Mouse (Mus musculus) C2C12 (cell line): Measurements from ENCODE around the gene Psrc1. TPM values are rescaled to one million over a fixed set of nuclear protein-coding genes. Genes with fewer than 3 reads are reported as not detected.

Source experiments
- H3K27me3 ChIP-seq: one replicate; pipeline ENCODE4 v1.6.1; 2011; ENCODE audit not compliant: control insufficient read depth, insufficient read depth, insufficient read length
- H3K36me3 ChIP-seq: one replicate; pipeline ENCODE4 v1.6.1; 2011; ENCODE audit not compliant: control insufficient read depth, insufficient read depth
- H3K4me3 ChIP-seq: one replicate; pipeline ENCODE4 v1.5.1; 2011; ENCODE audit warnings: mild to moderate bottlenecking, control low read depth; ENCODE audit not compliant: poor library complexity, insufficient read depth, severe bottlenecking
- H3K79me2 ChIP-seq: one replicate; pipeline ENCODE4 v1.6.1; 2011; ENCODE audit not compliant: control insufficient read depth, insufficient read depth
- H3K79me3 ChIP-seq: one replicate; pipeline ENCODE4 v1.6.1; 2011; ENCODE audit warnings: low read depth, control low read depth
- H3ac ChIP-seq: one replicate; pipeline ENCODE3; 2011; ENCODE audit warnings: low read depth; ENCODE audit not compliant: control insufficient read depth, insufficient read length
- CEBPB ChIP-seq: IDR thresholded peaks from one replicate; pipeline ENCODE4 v1.6.1; 2011; ENCODE audit warnings: low read depth, mild to moderate bottlenecking, control low read depth, moderate library complexity
- CTCF ChIP-seq: IDR thresholded peaks from one replicate; pipeline ENCODE4 v1.5.1; 2011; ENCODE audit not compliant: control insufficient read depth, insufficient read depth, insufficient read length
- FOSL1 ChIP-seq: IDR thresholded peaks from one replicate; pipeline ENCODE4 v1.8.0; 2011; ENCODE audit warnings: mild to moderate bottlenecking, low read length; ENCODE audit not compliant: poor library complexity, insufficient read depth, severe bottlenecking
- MAX ChIP-seq: IDR thresholded peaks from one replicate; pipeline ENCODE4 v1.6.1; 2011; ENCODE audit warnings: mild to moderate bottlenecking, control low read depth
- MYOD1 ChIP-seq: IDR thresholded peaks from one replicate; pipeline ENCODE4 v1.6.1; 2011; ENCODE audit warnings: low read depth; ENCODE audit not compliant: control insufficient read depth, insufficient read length
- MYOG ChIP-seq: IDR thresholded peaks from one replicate; pipeline ENCODE4 v1.6.1; 2011; ENCODE audit not compliant: control insufficient read depth, insufficient read length; ENCODE audit errors: extremely low read depth
- USF1 ChIP-seq: IDR thresholded peaks from one replicate; pipeline ENCODE4 v1.6.1; 2011; ENCODE audit warnings: low read depth, mild to moderate bottlenecking, control low read depth, moderate library complexity
- polyA plus RNA-seq: library from polyadenylated mRNA; unstranded; fragments of >200 nt; fragmentation: generic; extraction: Trizol; gene quantifications from one replicate; pipeline ENCODE4 v1.2.1, GENCODE M21; 2012; ENCODE audit warnings: missing spikeins

Gene Psrc1
- polyA plus RNA-seq, 1 experiment = 27.9 TPM

DNA sequence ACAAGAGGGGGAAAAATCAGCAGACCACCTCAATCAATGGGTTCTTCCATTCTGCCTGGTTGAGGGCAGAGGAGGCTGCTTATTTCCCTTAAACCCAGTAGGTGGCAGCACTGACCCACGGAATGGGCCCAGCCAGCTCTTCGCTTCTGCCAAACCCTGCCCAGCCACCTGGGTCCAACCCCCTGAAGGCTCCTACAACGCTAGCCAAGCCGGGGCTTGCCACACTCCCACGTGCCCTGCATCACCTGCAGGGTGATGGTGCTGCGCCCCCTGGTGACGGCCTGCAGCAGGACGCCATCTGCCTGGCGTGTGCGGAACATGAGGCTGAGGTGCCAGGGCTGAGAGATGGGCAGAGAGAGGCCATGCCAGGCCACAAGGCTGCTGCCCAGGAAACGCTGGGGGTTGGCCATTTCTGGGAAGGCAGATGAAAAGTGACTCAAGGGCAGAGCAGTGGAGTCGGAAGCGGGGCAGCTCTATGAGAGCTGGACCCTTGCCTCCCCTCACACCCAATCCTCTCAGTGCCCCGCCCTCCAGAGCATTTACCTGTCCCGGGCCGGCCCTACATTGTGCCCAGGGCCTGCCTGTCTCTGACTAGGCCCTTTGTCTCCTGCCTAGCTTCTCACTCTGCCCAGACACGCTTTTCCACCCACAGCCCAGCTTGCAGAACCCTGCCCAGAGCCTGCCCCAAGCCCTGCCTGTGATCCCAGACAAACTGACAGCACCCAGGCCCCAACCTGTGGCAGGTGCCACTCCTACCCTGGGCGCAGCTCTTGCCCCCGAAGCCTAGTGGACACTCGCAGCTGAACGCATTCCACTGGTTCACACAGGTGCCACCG lies 18.3 kb downstream of the Psrc1 start:
- H3K27me3 ChIP-seq = peaks cover 89% of the 10 kb centered on the region
- no peaks in the 10 kb centered on the region for H3K79me2 ChIP-seq
- H3K79me3 ChIP-seq = no peaks in the 10 kb centered on the region
- no peaks in the 10 kb centered on the region for H3K36me3 ChIP-seq
- no peak overlapping the region for H3K4me3 ChIP-seq
- H3ac ChIP-seq = no peak overlapping the region
- TF ChIP-seq MAX (peak; percentile 92), MYOD1 (no peak), CTCF (peak; percentile 95), USF1 (peak; percentile 65), MYOG (no peak)

DNA sequence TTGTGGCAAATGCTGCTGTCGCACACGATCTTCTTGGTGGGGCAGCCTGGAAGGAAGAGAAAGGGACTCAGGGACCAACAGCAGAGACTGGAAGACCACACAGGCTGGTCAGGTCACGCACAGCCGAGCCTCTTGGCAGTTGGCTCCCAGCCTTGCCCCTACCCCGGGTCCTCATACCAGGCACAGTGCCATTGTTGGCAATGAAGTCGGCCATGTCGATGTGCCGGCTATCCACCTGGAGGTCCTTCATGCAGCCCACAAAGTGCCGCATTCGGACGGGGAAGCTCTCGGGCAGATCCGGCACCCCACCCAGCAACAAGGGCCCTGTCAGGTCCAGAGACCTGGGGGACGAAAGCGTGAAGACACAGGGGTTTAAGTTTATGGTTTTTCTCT lies 18.9 kb downstream of the Psrc1 start:
- TF ChIP-seq MYOG (no peak), USF1 (no peak), MAX (no peak), FOSL1 (no peak), MYOD1 (no peak), CTCF (no peak), CEBPB (no peak)
- H3K4me3 ChIP-seq = no peak overlapping the region
- no peaks in the 10 kb centered on the region for H3K79me3 ChIP-seq
- no peak overlapping the region for H3ac ChIP-seq
- no peaks in the 10 kb centered on the region for H3K79me2 ChIP-seq
- H3K36me3 ChIP-seq = no peaks in the 10 kb centered on the region
- peaks cover 89% of the 10 kb centered on the region for H3K27me3 ChIP-seq

DNA sequence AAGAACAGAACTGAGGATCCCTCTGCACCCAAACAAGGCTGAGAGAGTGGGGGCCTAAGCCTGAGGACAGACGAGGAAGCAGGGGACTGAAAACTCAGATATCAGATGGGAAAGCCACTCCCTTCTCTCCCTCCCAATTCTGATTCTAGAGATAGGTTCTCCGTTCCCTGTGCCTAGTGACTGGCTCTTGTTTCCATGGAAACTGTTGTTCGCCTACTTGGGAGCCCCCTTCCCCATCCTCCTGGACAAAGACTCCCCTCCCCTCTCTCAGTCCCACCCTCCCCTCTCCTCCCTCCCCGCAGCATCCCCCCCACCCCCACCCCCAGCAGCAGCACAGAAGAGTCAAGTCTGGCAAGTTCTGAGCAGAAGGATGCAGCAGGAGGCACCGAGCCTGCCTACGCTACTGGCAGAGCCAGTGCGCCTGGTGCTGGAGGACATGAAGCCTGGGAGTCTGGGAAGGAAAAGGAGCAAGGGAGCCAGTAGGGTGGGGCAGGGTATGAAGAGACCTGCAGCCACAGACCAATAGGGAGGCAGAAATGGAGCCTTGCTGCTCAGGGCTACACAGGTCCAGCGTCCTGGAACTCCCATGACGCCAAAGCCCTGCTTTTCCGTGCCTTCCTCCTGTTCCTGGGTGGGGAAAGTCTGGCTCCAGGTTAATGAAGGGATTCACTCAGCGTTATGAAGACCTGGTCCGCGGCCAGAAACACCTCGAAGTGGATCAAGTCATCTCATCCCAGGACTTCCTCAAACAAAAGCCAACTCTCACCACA lies 22.1 kb downstream of the Psrc1 start:
- no peaks in the 10 kb centered on the region for H3K36me3 ChIP-seq
- H3K4me3 ChIP-seq = no peak overlapping the region
- TF ChIP-seq MYOG = no peak
- no peak for TF ChIP-seq CEBPB
- no peak for TF ChIP-seq USF1
- no peak for TF ChIP-seq CTCF
- TF ChIP-seq MYOD1 = no peak
- TF ChIP-seq FOSL1 = no peak
- no peak for TF ChIP-seq MAX
- no peaks in the 10 kb centered on the region for H3K79me2 ChIP-seq
- no peak overlapping the region for H3ac ChIP-seq
- H3K79me3 ChIP-seq = no peaks in the 10 kb centered on the region
- peaks cover 89% of the 10 kb centered on the region for H3K27me3 ChIP-seq

DNA sequence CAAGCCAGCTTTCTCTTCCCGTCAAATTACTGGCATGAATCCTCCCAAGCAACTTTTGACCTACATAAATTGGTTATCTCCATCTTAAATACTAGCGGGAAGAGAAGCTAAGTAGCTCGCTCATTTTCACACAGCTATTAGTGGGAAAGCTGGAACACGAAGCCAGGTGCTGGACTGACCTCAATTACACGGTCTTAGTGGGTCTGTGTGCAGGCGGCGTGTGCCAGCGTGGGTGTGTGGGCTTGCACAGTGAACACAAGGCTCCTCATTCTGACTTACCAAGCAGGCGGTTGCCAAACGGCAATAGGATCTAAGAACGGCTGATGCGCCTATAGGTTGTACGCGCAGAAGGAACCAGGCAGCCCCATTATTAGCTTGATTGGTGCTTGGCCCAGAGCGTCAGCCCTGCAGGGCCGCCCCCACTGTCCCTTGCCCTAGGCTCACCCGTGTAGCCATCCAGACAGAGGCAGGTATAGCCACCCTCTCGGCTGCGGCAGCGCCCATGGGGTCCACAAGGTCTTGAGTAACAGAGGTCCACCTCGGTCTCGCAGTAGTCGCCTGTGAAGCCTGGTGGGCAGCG lies 22.8 kb downstream of the Psrc1 start:
- H3K36me3 ChIP-seq = no peaks in the 10 kb centered on the region
- H3K27me3 ChIP-seq = peaks cover 85% of the 10 kb centered on the region
- no peaks in the 10 kb centered on the region for H3K79me3 ChIP-seq
- H3K79me2 ChIP-seq = no peaks in the 10 kb centered on the region
- no peak overlapping the region for H3K4me3 ChIP-seq
- no peak for TF ChIP-seq FOSL1
- TF ChIP-seq CEBPB = no peak
- no peak for TF ChIP-seq MAX
- no peak for TF ChIP-seq USF1
- TF ChIP-seq MYOG = no peak
- TF ChIP-seq MYOD1 = no peak
- TF ChIP-seq CTCF = no peak
- no peak overlapping the region for H3ac ChIP-seq

- Histone ChIP-seq H3ac (no peak overlapping the region), H3K27me3 (peaks cover 74% of the 10 kb centered on the region), H3K4me3 (no peak overlapping the region), H3K79me3 (no peaks in the 10 kb centered on the region), H3K36me3 (no peaks in the 10 kb centered on the region), H3K79me2 (no peaks in the 10 kb centered on the region)
- no peak for TF ChIP-seq CTCF
- no peak for TF ChIP-seq FOSL1
- no peak for TF ChIP-seq MYOD1
- no peak for TF ChIP-seq MYOG
- no peak for TF ChIP-seq USF1
- TF ChIP-seq CEBPB = no peak
- no peak for TF ChIP-seq MAX
Measured at GRCm38 (mm10) chr3:108408517-108409008, 24.9 kb downstream of the Psrc1 start.
